Mouse (Mus musculus): ENCODE data around the gene Gm20388. TPM values are rescaled to one million over a fixed set of nuclear protein-coding genes. Genes with fewer than 3 reads are reported as not detected.
"Not testable (repeated sequence)": the region's sequence is repeated elsewhere in the genome, so short reads cannot be mapped to it uniquely, and the experiment has no call there.

The Gm20388 gene
- polyA plus RNA-seq, 1 experiment from 2014 or later = 7.4 TPM

- Histone ChIP-seq H3K9ac (ENCODE audit: low read length) (peak within 1 kb of the TSS; percentile 15; the same call in 1 of the 2 replicates), H3K4me2 (ENCODE audit: low read depth, low read length) (no peak within 1 kb of the TSS), H3K4me3 (replicated peaks; ENCODE audit: low read length) (no peak within 1 kb of the TSS), H3K27me3 (ENCODE audit: control insufficient read depth, insufficient read depth, low read length) (no peaks in the 10 kb centered on the region), H3K27ac (ENCODE audit: low read length) (peak within 1 kb of the TSS; percentile 74), H3K36me3 (ENCODE audit: control insufficient read depth, insufficient read depth, low read length) (no peaks in the 10 kb centered on the region), H3K4me1 (ENCODE audit: control insufficient read depth, insufficient read depth, low read length) (0 out of 2 replicates have a peak, but pooled peaks cover 7% of the 10 kb centered on the region), H3K9me3 (replicated peaks; ENCODE audit: control insufficient read depth, low read length) (no peaks in the 10 kb centered on the region)
- ATAC-seq (ENCODE audit: insufficient read depth, low FRiP score) = 0 out of 2 replicates have a peak, but pooled peaks have one; percentile 7
- 19% methylated on average over 19 of the region's 19 CpGs for WGBS
Measured at GRCm38 (mm10) chr8:123185566-123186409, 3275.1 kb downstream of the Gm20388 start, which contains the start of gene Dpep1. Gene Dpep1, plus strand, starts transcription at chr8:123186242.

GRCm38 (mm10) chr8:123188006-123188405 is 3277.4 kb downstream of the Gm20388 start:
- no peak overlapping the region for H3K4me3 ChIP-seq (replicated peaks; ENCODE audit: low read length)
- no peaks in the 10 kb centered on the region for H3K36me3 ChIP-seq (ENCODE audit: control insufficient read depth, insufficient read depth, low read length)
- no peak overlapping the region for H3K9ac ChIP-seq (ENCODE audit: low read length)
- H3K27ac ChIP-seq (ENCODE audit: low read length) = no peak overlapping the region
- no peaks in the 10 kb centered on the region for H3K9me3 ChIP-seq (replicated peaks; ENCODE audit: control insufficient read depth, low read length)
- 0 out of 2 replicates have a peak, but pooled peaks cover 7% of the 10 kb centered on the region for H3K4me1 ChIP-seq (ENCODE audit: control insufficient read depth, insufficient read depth, low read length)
- no peak overlapping the region for H3K4me2 ChIP-seq (ENCODE audit: low read depth, low read length)
- ATAC-seq (ENCODE audit: insufficient read depth, low FRiP score) = no peak
- no peaks in the 10 kb centered on the region for H3K27me3 ChIP-seq (ENCODE audit: control insufficient read depth, insufficient read depth, low read length)
- 77% methylated on average over 2 of the region's 2 CpGs for WGBS

GRCm38 (mm10) chr8:123188841-123189240 is 3278.2 kb downstream of the Gm20388 start:
- 0 out of 2 replicates have a peak, but pooled peaks cover 7% of the 10 kb centered on the region for H3K4me1 ChIP-seq (ENCODE audit: control insufficient read depth, insufficient read depth, low read length)
- no peaks in the 10 kb centered on the region for H3K9me3 ChIP-seq (replicated peaks; ENCODE audit: control insufficient read depth, low read length)
- no peaks in the 10 kb centered on the region for H3K36me3 ChIP-seq (ENCODE audit: control insufficient read depth, insufficient read depth, low read length)
- ATAC-seq (ENCODE audit: insufficient read depth, low FRiP score) = no peak
- no peaks in the 10 kb centered on the region for H3K27me3 ChIP-seq (ENCODE audit: control insufficient read depth, insufficient read depth, low read length)
- no peak overlapping the region for H3K4me3 ChIP-seq (replicated peaks; ENCODE audit: low read length)
- H3K27ac ChIP-seq (ENCODE audit: low read length) = no peak overlapping the region
- no peak overlapping the region for H3K4me2 ChIP-seq (ENCODE audit: low read depth, low read length)
- peak overlapping the region; percentile 15; the same call in 1 of the 2 replicates for H3K9ac ChIP-seq (ENCODE audit: low read length)
- 57% methylated on average over 7 of the region's 7 CpGs for WGBS

- Histone ChIP-seq H3K4me2 (ENCODE audit: low read depth, low read length) (peak overlapping the region; percentile 7; the same call in 1 of the 2 replicates), H3K4me1 (ENCODE audit: control insufficient read depth, insufficient read depth, low read length) (0 out of 2 replicates have a peak, but pooled peaks cover 4% of the 10 kb centered on the region), H3K27me3 (ENCODE audit: control insufficient read depth, insufficient read depth, low read length) (no peaks in the 10 kb centered on the region), H3K4me3 (replicated peaks; ENCODE audit: low read length) (no peak overlapping the region), H3K27ac (ENCODE audit: low read length) (no peak overlapping the region), H3K9me3 (replicated peaks; ENCODE audit: control insufficient read depth, low read length) (no peaks in the 10 kb centered on the region), H3K9ac (ENCODE audit: low read length) (peak overlapping the region; percentile 22; the same call in 1 of the 2 replicates), H3K36me3 (ENCODE audit: control insufficient read depth, insufficient read depth, low read length) (no peaks in the 10 kb centered on the region)
- 3% methylated on average over 9 of the region's 9 CpGs for WGBS
- peak; percentile 62; the same call in 1 of the 2 replicates for ATAC-seq (ENCODE audit: insufficient read depth, low FRiP score)
Measured at GRCm38 (mm10) chr8:123190678-123191077, 3280.0 kb downstream of the Gm20388 start.

GRCm38 (mm10) chr8:123191908-123192307 is 3281.3 kb downstream of the Gm20388 start:
- Histone ChIP-seq H3K36me3 (ENCODE audit: control insufficient read depth, insufficient read depth, low read length) (no peaks in the 10 kb centered on the region), H3K27me3 (ENCODE audit: control insufficient read depth, insufficient read depth, low read length) (no peaks in the 10 kb centered on the region), H3K4me2 (ENCODE audit: low read depth, low read length) (no peak overlapping the region), H3K27ac (ENCODE audit: low read length) (peak overlapping the region; percentile 6; the same call in 1 of the 2 replicates), H3K4me1 (ENCODE audit: control insufficient read depth, insufficient read depth, low read length) (no peaks in the 10 kb centered on the region), H3K9me3 (replicated peaks; ENCODE audit: control insufficient read depth, low read length) (no peaks in the 10 kb centered on the region), H3K4me3 (replicated peaks; ENCODE audit: low read length) (no peak overlapping the region), H3K9ac (ENCODE audit: low read length) (no peak overlapping the region)
- peak; percentile 38; the same call in 1 of the 2 replicates for ATAC-seq (ENCODE audit: insufficient read depth, low FRiP score)
- WGBS = 50% methylated on average over 7 of the region's 8 CpGs

- Histone ChIP-seq H3K27me3 (ENCODE audit: control insufficient read depth, insufficient read depth, low read length) (no peaks in the 10 kb centered on the region), H3K4me2 (ENCODE audit: low read depth, low read length) (no peak overlapping the region), H3K4me1 (ENCODE audit: control insufficient read depth, insufficient read depth, low read length) (no peaks in the 10 kb centered on the region), H3K4me3 (replicated peaks; ENCODE audit: low read length) (no peak overlapping the region), H3K27ac (ENCODE audit: low read length) (no peak overlapping the region), H3K9ac (ENCODE audit: low read length) (no peak overlapping the region), H3K36me3 (ENCODE audit: control insufficient read depth, insufficient read depth, low read length) (no peaks in the 10 kb centered on the region), H3K9me3 (replicated peaks; ENCODE audit: control insufficient read depth, low read length) (no peaks in the 10 kb centered on the region)
- no peak for ATAC-seq (ENCODE audit: insufficient read depth, low FRiP score)
- WGBS = 86% methylated on average over 9 of the region's 9 CpGs
Measured at GRCm38 (mm10) chr8:123193771-123194170, 3283.1 kb downstream of the Gm20388 start.

- H3K27me3 ChIP-seq (ENCODE audit: control insufficient read depth, insufficient read depth, low read length); H3K4me3 ChIP-seq (replicated peaks; ENCODE audit: low read length); ATAC-seq (ENCODE audit: insufficient read depth, low FRiP score); H3K4me1 ChIP-seq (ENCODE audit: control insufficient read depth, insufficient read depth, low read length); H3K4me2 ChIP-seq (ENCODE audit: low read depth, low read length); H3K27ac ChIP-seq (ENCODE audit: low read length); H3K9ac ChIP-seq (ENCODE audit: low read length); H3K36me3 ChIP-seq (ENCODE audit: control insufficient read depth, insufficient read depth, low read length); H3K9me3 ChIP-seq (replicated peaks; ENCODE audit: control insufficient read depth, low read length): not testable (repeated sequence)
- 69% methylated on average over 5 of the region's 5 CpGs for WGBS
Measured at GRCm38 (mm10) chr8:123197016-123197415, 3286.4 kb downstream of the Gm20388 start.

GRCm38 (mm10) chr8:123199864-123200263 is 3289.2 kb downstream of the Gm20388 start:
- Histone ChIP-seq H3K9me3 (replicated peaks; ENCODE audit: control insufficient read depth, low read length) (no peaks in the 10 kb centered on the region), H3K4me2 (ENCODE audit: low read depth, low read length) (no peak overlapping the region), H3K36me3 (ENCODE audit: control insufficient read depth, insufficient read depth, low read length) (no peaks in the 10 kb centered on the region), H3K4me3 (replicated peaks; ENCODE audit: low read length) (no peak overlapping the region), H3K9ac (ENCODE audit: low read length) (no peak overlapping the region), H3K27me3 (ENCODE audit: control insufficient read depth, insufficient read depth, low read length) (no peaks in the 10 kb centered on the region), H3K27ac (ENCODE audit: low read length) (no peak overlapping the region), H3K4me1 (ENCODE audit: control insufficient read depth, insufficient read depth, low read length) (no peaks in the 10 kb centered on the region)
- no peak for ATAC-seq (ENCODE audit: insufficient read depth, low FRiP score)
- WGBS = 50% methylated on average over 14 of the region's 14 CpGs

GRCm38 (mm10) chr8:123202288-123202687 is 3291.6 kb downstream of the Gm20388 start:
- H3K36me3 ChIP-seq (ENCODE audit: control insufficient read depth, insufficient read depth, low read length) = no peaks in the 10 kb centered on the region
- H3K4me1 ChIP-seq (ENCODE audit: control insufficient read depth, insufficient read depth, low read length) = no peaks in the 10 kb centered on the region
- H3K27me3 ChIP-seq (ENCODE audit: control insufficient read depth, insufficient read depth, low read length) = no peaks in the 10 kb centered on the region
- 0 out of 2 replicates have a peak overlapping the region, but pooled peaks have one; percentile 10 for H3K9ac ChIP-seq (ENCODE audit: low read length)
- 21% methylated on average over 5 of the region's 5 CpGs for WGBS
- no peaks in the 10 kb centered on the region for H3K9me3 ChIP-seq (replicated peaks; ENCODE audit: control insufficient read depth, low read length)
- no peak overlapping the region for H3K27ac ChIP-seq (ENCODE audit: low read length)
- H3K4me2 ChIP-seq (ENCODE audit: low read depth, low read length) = no peak overlapping the region
- ATAC-seq (ENCODE audit: insufficient read depth, low FRiP score) = no peak
- H3K4me3 ChIP-seq (replicated peaks; ENCODE audit: low read length) = no peak overlapping the region
